Mouse (Mus musculus) splenic B cell, adult 2 months (primary cell): ENCODE data around the gene C130026I21Rik.
A peak's percentile ranks its signal among the peaks of the same experiment; 100 is the strongest.
"Not testable (repeated sequence)": the region's sequence is repeated elsewhere in the genome, so short reads cannot be mapped to it uniquely, and the experiment has no call there.

Source experiments
- DNase-seq: peaks from one replicate; pipeline ENCODE4 v3.0.0-alpha.2; 2011; ENCODE audit warnings: low read depth, low spot score
- H3K27me3 ChIP-seq: 2 replicates; pipeline ENCODE4 v1.6.1; 2012; ENCODE audit warnings: mild to moderate bottlenecking, low read length, moderate library complexity, mixed read lengths; ENCODE audit not compliant: control insufficient read depth, poor library complexity, insufficient read depth, severe bottlenecking
- H3K36me3 ChIP-seq: 2 replicates; pipeline ENCODE4 v1.6.1; 2012; ENCODE audit warnings: mild to moderate bottlenecking, low read length, moderate library complexity, mixed read lengths; ENCODE audit not compliant: control insufficient read depth, poor library complexity, insufficient read depth, severe bottlenecking

The C130026I21Rik gene

DNA sequence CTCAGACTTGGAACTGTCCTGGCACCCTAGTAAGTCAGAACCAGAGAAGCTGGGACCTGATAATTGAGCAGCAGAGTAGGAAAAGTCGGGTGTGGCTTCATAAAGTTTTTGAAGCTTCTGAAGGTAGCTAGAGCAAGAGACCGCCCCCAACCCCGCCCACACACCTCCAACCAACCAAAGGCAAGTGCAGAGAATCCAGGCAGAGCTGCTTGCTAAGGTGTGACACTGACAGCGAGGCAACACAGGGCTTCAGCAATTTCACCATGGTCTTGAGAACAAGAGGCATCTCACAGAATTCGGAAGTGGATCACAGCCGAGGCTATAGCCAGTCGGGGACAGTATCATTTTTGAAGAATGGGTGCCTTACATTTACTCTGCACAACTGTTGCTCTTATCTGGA lies 160.6 kb downstream of the C130026I21Rik start, which contains the start of gene A530032D15Rik:
Gene A530032D15Rik (minus strand): TSS at position 101 of the 400 bp plus-strand sequence.
- H3K27me3 ChIP-seq, H3K36me3 ChIP-seq, DNase-seq: not testable (repeated sequence)

DNA sequence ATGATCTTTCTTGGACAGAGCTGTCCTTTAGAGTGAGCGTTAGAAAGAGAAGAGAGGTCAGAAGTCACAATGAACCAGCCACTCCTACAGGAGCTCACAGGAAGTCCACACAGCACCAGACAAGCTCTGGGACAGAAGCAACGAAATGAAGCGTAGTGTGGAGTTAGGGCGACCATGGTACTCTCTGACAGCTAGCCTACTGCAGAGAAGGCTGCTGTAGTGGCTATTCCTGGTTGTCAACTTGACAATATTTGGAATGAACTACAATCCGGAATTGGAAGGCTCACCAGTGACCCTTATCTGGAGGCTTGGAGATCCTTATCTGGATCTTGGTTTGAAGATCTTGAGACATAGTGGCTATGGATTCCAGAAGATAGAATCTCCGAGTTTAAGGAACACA lies 164.4 kb downstream of the C130026I21Rik start:
- DNase-seq, result peak; percentile 50
- not testable (repeated sequence) for H3K27me3 ChIP-seq, H3K36me3 ChIP-seq

DNA sequence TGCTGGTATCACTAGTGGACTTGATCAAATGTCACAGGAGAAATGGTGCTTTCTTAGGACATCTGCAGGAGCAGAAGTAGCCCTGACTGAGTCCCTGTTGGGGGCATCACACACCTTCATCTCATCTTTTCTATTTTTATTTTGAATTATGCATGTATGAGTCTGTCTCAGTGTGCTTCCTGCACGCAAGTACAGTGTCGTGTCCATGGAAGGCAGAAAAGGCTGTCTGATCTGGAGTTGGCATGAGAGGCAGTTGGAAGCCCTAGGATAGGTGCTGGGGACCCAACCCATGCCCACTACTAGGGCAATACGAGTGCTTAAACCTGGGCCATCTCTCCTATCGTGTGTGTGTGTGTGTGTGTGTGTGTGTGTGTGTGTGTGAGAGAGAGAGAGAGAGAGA lies 165.0 kb downstream of the C130026I21Rik start:
- DNase-seq, H3K36me3 ChIP-seq, H3K27me3 ChIP-seq: not testable (repeated sequence)

DNA sequence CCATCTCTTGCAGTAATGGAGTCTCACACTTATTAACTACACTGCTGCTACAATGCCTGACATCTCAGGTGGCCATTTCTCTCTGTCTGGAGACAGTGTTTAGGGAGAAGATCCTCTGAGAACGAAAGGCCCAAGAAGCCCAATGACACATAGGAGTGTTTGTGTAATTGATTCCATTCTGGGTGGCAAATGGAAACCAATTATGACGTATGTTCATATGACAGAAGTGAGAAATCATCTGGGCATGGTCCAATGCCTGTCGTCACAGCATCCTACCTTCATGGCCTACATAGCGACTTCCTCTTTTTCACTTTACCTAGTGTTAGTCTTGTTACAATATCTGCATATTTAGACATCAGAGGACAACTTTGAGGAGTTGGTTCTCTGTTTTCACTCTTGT lies 168.6 kb downstream of the C130026I21Rik start:
- H3K36me3 ChIP-seq, DNase-seq, H3K27me3 ChIP-seq: not testable (repeated sequence)

DNA sequence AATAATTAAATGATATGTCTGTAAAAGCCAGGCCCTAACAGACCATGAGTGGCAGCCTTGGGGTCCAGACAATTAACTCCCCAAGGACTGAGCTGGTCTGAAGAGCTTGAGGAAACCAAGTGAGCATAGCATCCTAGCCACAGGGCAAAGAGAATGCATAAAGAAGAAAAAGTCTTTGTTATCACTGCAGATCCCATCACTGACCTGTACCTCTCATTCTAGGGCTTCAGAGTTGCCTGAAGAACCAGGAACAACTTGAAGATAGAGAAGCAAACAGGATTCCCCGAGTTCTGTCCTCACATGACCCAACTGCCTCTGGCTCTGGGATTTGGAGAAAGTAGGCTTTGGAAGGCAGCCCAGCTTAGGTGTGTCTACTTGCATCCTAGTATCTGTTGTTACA lies 170.5 kb downstream of the C130026I21Rik start, which contains the start of gene Gm10553:
Gene Gm10553 (plus strand): TSS at position 301 of the 400 bp plus-strand sequence.
- H3K27me3 ChIP-seq, DNase-seq: not testable (repeated sequence)

DNA sequence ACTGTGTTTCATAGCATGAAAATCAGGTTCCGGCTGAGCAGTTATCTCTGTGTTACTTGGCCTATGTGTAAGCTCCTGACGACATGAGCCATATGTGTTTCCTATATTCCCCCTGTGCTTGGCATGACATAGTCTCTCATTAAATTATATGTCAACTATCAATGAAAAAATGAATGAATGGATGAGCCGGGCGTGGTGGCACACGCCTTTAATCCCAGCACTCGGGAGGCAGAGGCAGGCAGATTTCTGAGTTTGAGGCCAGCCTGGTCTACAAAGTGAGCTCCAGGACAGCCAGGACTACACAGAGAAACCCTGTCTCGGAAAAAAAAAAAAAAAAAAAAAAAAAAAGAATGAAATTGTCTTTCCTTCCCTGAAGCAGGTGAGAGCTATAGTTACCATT lies 171.3 kb downstream of the C130026I21Rik start:
- not testable (repeated sequence) for DNase-seq, H3K36me3 ChIP-seq, H3K27me3 ChIP-seq

More for the DNA sequence above, 170.5 kb downstream of the C130026I21Rik start, which contains the start of gene Gm10553:
- H3K36me3 ChIP-seq, result not testable (repeated sequence)

DNA sequence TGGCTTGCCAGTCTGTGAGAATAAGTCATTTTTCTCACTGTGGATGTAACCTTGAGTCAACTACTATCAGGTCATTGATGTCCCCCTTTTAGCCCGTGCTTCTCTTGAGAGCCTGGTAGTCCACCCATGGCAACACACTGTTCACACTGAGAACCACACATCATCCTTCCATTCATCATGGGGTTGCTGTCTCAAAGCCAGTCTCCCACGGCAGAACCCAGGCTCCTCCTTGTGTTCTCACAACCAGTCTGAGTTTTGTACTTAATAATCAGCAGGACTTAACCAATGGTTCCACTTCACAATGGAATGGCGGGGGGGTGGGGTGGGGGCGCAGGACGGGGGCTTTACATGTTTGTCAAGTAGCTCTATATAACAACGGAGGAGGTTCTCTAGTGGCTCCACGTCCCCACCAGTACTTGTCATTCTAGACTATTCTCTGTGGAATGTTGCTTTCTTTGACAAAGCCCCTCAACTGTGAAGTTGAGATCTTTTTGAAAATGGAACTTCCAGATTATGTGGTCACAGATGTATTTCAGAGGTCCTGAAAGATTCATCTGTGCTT lies 177.3 kb downstream of the C130026I21Rik start:
- not testable (repeated sequence) for H3K36me3 ChIP-seq, H3K27me3 ChIP-seq
- peak; percentile 52 for DNase-seq

DNA sequence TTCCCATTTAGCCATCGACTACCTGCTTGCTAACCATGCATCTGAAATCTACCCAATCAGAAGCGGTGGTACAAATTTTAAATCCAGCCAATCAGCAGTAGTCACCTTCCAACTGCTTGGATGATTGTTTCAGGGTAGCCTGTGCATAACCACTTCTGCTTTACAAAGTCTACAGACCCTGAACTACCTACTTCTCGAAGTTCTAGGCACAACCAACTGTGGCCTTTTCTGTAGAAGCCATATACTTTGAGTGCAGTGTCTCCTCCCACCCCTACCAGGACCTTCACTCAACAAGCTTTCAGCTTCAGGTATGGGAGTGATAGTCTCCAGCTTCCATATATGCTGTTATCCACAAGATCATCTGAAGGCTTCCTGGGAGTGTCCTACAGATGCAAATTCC lies 178.2 kb downstream of the C130026I21Rik start:
- H3K36me3 ChIP-seq, H3K27me3 ChIP-seq, DNase-seq: not testable (repeated sequence)

DNA sequence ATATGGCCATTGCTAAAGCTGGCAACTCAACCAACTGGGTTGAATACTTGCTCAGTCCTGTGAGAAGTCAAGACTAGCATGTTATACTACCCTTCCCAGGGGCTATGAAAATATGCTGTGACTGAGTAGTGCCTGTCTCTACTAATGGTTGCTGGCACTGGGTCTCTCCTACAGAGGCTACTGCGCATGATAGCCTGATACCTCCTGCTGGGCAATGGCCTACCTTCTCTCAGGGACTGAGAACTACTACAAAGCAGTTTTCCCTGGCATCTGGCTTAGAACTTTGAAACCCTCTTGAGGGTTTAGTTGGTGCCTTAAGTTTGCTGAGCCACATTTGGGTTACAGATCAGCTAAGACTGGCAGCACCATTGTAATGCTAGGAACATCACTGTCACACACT lies 184.2 kb downstream of the C130026I21Rik start:
- not testable (repeated sequence) for H3K27me3 ChIP-seq, H3K36me3 ChIP-seq, DNase-seq

DNA sequence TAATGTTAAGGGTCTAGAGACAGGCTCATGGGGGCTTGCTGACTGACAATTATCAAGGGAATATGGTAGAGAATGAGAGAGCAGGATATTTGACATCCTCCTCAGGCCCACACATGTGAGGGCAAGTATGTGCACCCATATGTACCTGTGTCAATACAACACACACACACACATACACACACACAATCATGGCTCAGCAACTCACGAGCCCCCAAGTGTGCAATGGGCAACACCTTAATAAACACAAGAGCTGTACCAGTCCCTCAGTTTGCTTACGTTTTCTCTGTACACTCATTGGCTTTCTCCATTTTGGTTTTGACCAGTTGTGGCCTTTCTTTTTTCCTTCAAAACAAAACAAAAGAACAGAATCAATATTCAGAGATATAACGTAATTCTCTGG lies 185.6 kb downstream of the C130026I21Rik start:
- H3K27me3 ChIP-seq, H3K36me3 ChIP-seq, DNase-seq: not testable (repeated sequence)

DNA sequence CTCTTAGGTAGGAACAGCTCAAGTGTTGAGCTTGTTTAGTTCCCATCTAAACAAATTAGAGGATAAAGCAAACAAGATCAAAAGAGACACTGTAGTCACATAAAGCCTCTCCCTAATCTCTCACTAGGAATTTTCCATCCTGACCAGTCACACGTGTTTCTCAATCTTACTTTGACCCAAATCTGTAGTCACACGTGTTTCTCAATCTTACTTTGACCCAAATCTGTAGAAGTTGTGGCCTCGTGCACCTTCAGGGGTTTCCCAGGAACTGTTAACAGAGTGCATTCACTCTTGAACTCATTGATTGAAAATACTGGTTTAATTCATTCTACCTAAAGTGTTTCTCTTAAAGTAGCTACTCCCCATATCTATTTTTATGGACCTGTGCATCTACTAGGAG lies 197.3 kb downstream of the C130026I21Rik start:
- not testable (repeated sequence) for DNase-seq, H3K36me3 ChIP-seq, H3K27me3 ChIP-seq

DNA sequence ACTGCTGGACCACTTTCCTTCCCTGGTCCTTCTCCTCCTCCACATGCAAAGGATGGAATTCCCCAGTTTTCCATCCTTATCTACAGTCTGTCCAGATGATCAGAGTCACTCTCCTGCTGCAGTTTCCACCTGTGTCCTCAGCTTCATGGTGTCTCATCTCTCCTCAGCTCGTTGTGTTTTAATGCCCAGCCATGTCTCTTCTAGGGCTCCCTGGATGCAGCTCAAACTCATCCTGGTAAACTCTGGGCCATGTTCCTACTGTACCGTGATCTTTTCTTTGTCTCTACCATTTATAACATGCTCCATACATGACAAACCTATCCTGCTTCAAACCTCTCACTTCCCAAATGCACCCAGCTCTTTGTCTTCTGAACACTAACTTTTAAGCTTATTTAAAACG lies 198.7 kb downstream of the C130026I21Rik start:
- DNase-seq, H3K36me3 ChIP-seq, H3K27me3 ChIP-seq: not testable (repeated sequence)

DNA sequence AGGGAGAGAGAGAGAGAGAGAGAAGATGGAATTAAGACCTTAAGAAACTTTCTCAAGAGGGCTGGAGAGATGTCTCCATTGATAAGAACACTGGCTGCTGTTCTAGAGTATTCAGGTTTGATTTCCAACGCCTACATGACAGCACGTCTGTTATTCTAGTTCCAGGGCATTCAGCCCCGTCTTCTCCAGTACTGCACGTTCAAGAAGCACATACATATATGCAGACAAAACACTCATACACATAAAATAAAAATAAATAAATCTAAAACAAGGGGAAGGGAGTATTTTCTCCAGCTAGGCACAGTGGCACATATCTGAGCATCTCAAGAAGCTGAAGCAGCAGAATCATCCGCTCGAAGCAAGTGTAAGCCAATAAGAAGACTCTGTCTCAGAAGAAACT lies 234.6 kb downstream of the C130026I21Rik start:
- not testable (repeated sequence) for H3K27me3 ChIP-seq, DNase-seq

DNA sequence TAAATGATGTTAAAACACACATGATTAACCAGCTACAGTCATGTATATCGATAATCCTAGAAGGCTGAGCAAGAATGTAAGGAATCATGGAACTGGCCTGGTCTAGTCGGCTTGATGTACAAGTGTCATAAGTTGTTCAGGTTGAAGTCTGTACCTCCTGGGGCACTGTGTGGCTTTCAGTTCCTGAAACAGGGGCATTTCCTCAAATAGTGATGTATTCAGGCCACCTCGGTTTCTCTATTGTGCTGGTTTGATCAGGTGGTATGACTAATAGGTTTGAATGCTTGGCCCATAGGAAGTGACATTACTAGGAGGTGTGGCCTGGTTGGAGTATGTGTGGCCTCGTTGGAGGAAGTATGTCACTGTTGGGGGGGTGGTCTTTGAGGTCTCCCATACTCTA lies 236.0 kb downstream of the C130026I21Rik start:
- H3K27me3 ChIP-seq, H3K36me3 ChIP-seq: not testable (repeated sequence)
- peak; percentile 0 for DNase-seq

More for the DNA sequence above, 234.6 kb downstream of the C130026I21Rik start:
- not testable (repeated sequence) for H3K36me3 ChIP-seq

DNA sequence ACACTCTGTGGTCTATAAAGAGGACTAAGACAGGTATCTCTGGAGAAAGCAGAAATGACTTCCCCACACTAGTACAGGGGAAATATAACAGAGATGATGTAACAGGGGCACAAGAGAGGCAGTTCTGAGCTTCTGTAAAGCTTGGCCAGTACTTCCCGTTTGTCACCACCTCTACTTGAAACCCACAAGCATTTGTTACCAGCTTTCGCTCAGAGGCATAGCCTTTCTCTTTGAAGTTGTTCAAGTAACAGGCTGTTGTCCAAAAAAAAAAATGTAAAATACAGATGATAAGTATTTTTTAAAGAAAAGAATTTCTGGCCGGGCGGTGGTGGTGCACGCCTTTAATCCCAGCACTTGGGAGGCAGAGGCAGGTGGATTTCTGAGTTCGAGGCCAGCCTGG lies 236.8 kb downstream of the C130026I21Rik start:
- peak; percentile 4 for DNase-seq
- not testable (repeated sequence) for H3K36me3 ChIP-seq, H3K27me3 ChIP-seq

DNA sequence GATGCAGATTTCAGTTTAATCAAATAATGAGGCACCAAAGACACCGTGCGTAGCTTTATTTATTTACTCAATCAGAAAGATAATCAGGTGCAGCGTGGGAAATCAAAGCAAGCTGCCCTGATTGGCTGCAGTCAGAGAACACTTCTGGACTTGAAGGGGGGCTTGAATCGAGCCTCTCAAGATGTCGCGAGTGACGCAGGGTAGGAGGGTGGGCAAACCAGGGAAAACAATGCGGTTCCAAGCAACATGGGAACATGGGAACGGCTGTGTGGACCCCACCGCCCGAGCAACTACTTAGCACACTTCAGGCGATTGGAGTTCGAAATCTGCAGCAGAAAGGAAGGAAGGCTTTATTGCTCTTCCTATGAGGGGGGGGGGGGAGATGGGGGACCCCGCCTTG lies 240.2 kb downstream of the C130026I21Rik start:
- H3K36me3 ChIP-seq, DNase-seq, H3K27me3 ChIP-seq: not testable (repeated sequence)
